Mouse (Mus musculus) lung, adult 2 months (tissue): ENCODE results near the gene Inca1.

Source experiments
- CTCF ChIP-seq: fragments of 200-500 bp; IDR thresholded peaks from 2 replicates; pipeline ENCODE4 v1.5.1; 2011; ENCODE audit warnings: mild to moderate bottlenecking, low read length, control low read depth; ENCODE audit not compliant: insufficient read depth
- POLR2A ChIP-seq: fragments of 200-500 bp; IDR thresholded peaks from 2 replicates; pipeline ENCODE4 v1.6.1; 2011; ENCODE audit warnings: low read depth, mild to moderate bottlenecking, control low read depth, low read length, borderline replicate concordance; ENCODE audit errors: extremely low read depth

GRCm38 (mm10) chr11:70730427-70731038 lies 30.6 kb upstream of the Inca1 start:
- TF ChIP-seq CTCF (no peak), POLR2A (no peak)
